Mouse (Mus musculus) urinary bladder, adult 18-20 months (tissue): ENCODE results near the gene Agpat4.

Experiments used
- DNase-seq, 2 experiments: peaks; one replicate each; pipeline ENCODE4 v3.0.0; 2022; ENCODE audit warnings: low spot score in 2 of 2, mixed read lengths in 2 of 2

Gene Agpat4

DNA sequence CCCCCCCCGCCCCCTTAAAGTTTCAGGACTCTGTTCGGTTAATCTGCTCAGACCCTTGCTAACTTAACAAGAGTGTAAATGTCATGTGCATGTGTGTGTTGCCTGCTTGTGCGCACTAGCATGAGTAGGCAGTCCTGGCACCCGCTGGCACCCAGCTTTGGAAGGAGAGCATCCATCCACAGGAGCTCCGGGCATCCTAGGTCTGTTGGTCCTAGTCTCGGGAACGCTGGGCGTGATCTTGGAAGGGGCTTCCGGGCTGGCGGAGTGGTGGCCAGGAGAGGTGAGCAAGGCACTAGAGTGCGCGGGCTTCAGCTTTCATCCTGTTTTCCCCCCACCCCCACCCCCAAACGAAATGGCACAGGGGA is at the start of gene Agpat4:
TSS of gene Agpat4 (plus strand) at position 144 of the 365 bp plus-strand sequence.
- peak in 1 of 2 experiments; percentile 14 for DNase-seq

GRCm38 (mm10) chr17:12076816-12077215 is 41.7 kb upstream of the Agpat4 start:
- DNase-seq: no peak

- peak; percentile 35 to 45 for DNase-seq
Measured at GRCm38 (mm10) chr17:12080656-12081495, 37.6 kb upstream of the Agpat4 start.

GRCm38 (mm10) chr17:12082201-12082600 is 36.3 kb upstream of the Agpat4 start:
- DNase-seq: no peak

DNA sequence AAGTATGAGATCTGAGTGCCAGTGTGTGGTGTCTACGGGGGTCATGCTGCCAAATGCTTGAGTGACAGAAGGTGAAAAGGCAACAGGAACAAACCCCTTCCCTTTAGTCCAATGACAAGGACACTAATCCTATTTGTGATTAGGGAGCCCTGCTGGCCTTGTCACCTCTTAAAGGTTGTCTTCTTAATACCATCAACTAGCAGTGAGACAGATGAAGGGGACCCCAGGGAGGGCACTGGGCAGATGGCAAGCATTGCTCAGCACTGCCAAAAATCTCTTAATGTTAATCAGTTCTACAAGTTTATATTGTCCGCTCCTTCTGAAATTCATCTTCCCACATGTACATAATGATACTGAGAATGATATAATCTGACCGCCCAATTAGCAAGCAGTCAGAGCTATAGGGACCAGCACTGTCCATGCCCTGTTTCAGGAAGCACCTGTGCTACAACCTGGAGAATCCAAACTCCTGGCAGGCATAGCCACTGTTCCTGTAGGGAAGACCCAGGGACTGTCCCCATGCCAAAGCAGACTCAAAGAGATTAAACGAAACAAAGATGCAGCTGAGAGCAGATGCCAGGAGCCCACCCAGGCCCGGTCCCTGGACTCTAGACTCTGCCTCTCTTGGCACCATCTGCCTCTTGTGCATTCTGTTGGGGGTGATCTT is 28.1 kb upstream of the Agpat4 start:
- no peak for DNase-seq

- DNase-seq: no peak
Measured at GRCm38 (mm10) chr17:12092901-12093564, 25.5 kb upstream of the Agpat4 start.

DNA sequence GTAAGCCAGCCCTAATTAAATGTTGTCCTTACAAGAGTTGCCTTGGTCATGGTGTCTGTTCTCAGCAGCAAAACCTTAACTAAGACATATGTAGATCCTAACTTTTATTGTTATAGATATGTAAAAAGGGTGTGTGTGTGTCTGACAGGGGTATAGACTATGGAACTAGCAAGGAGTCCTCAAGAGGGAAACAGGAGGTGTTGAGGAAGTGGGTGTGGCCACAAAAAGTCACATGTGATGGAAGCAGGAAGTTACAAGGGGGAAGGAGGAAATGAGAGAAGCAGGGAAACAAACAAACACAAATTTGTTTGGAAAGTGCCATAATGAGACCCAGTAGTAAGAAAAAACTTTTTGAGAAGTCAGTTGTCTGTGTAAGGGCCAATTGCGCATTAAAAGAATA is 24.5 kb upstream of the Agpat4 start:
- no peak for DNase-seq

DNA sequence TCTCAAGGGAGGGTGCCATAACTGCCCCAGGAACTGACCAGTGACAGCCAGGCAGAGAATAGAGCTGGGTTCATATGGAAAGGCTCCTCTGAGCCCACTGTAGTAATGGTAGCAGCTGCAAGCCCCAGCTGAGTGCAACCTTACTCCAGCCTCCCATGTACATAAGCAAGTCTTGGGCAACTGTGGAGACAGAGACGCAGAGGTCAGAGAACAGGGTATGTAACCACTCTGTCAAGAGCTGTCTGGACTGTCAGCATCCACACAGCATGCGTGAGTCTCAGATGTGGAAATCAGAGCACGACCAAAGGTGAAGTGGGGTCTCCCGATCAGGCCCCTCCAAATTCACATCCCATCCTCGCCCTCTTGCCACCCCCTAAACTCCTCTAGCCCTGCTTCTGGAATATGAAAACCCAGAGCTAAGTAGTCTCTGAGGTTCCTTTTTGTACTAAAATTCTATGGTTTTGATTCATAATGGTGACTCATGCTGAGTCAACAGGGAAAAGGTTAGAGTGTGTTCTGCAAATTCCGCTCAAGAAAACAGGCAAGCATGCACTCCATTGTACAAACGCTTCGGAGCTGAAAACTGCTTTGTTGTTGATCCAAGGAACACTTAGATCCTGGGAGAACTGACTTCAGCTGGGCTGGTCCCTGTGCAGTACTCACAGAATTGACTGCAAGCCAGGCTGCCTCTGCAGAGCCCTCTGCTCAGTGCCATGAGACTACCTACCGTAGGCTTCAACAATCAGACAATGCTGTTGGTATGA is 23.5 kb upstream of the Agpat4 start:
- peak; percentile 15 to 27 for DNase-seq

DNA sequence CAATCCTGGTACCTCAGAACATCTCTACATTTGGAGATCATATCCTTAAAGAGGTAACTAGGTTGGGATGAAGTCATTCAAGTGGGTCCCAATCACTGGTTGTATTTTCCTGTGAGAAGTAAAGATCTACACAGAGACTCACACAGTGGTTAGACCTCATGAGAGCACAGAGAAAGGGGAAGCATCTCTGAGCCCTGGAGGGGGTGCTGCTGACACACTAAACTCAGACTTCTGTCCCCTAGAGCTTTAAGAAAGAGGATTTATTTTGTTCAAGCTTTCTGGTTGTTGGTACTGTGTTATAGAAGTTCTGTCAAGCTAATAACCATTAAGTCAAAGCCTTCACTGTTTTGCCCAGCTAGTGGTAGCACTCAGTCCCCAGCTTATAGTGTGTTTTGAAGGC is 19.1 kb upstream of the Agpat4 start:
- no peak for DNase-seq

DNA sequence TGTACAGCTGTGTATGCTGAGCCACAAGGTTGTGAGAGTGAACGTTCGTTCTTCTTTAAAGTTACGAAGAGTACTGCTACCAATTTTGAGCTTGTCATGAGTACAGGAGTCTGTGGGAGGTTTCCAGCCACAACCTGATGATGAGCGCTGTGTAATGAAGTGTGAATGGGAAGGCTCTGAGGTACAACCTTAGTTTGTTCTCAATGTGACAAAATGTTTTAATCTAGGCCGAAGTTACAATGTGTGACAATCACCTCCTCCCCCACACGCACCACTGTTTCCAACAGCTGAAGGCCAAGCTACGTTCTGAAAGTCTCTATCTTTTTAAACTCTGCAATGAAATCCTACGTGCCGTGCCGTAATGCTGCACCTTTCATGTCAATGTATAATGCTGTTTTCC is 16.2 kb upstream of the Agpat4 start:
- DNase-seq: no peak

GRCm38 (mm10) chr17:12103781-12104180 is 14.7 kb upstream of the Agpat4 start:
- DNase-seq: no peak

DNA sequence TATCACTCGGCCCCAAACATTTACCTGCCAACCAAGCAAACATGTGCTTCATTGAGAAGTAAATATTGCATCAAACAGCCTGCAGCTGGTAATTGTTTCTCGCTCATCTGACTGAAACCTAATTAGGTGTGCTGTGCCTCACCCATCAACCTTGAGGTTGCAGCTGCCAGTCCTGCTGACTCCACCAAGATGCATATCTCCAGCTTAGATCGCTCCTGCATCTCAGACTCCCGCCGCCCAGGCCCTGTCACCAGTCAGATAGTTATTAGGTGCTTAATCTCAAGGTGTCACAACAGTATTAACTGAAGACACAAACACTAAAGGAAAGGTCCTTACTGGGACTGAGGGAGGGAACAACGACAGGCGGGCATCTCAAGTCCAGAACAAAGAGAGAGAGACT is 14.3 kb upstream of the Agpat4 start:
- no peak for DNase-seq

DNA sequence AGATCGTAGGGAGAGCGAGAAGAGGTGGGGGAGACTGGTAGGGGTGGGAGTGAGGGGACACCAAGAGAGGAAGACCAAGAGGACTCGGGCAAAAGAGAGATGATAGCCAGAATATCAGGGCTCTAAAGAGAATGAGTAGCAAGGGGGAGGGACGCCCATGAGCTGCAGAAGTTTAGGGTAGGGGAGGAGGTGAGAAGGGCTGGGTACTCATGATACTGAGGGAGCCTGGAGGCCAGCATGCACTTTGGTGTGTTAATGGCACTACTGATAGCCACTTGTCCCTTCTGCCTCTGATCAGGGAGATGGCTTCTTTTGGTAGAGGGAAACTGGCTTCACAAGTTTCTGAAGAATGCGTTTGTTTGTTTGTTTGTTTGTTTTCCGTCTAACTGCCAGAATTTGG is 13.8 kb upstream of the Agpat4 start:
- DNase-seq: no peak

GRCm38 (mm10) chr17:12106255-12106654 is 12.2 kb upstream of the Agpat4 start:
- DNase-seq: no peak

GRCm38 (mm10) chr17:12113626-12114025 is 4.9 kb upstream of the Agpat4 start:
- DNase-seq: no peak

- no peak for DNase-seq
Measured at GRCm38 (mm10) chr17:12115086-12115485, 3.4 kb upstream of the Agpat4 start.

GRCm38 (mm10) chr17:12118131-12118530 is 373 bp upstream of the Agpat4 start:
- DNase-seq: no peak

DNA sequence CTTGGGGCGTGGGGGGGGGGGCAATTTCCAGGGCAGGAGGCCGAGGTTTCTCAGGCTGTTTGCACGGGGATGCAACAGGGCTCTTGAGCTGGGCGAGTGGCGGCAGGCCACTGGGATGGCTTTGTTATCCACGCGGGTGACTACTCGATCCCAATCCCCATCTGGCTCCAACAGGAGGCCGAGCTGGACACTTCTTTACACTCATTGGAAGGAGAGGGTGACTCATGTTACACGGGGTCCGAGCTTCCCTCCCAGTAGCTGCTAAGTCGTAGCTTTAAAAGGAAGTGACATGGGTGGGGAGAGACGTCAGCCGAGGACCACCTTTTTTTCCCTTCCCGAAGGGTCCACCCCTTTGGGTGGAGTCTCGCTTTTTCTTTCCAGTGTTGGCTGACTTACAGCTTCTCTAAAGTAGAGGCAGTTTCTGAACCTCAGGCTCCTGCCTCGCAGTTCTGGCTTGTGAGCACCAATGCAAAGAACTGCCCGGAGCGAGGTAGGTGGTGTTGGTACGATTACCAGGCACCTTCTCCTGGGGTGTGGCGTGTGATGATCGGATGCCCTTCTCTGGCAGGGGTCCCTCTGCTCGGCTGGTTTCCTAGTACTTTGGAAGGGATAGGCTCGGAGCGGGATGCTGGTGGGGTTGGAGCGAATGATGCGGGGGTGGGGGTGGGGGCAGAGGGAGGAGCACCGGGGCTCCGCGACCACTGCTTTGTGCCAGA is 580 bp downstream of the Agpat4 start:
- DNase-seq: peak; percentile 50 to 75

DNA sequence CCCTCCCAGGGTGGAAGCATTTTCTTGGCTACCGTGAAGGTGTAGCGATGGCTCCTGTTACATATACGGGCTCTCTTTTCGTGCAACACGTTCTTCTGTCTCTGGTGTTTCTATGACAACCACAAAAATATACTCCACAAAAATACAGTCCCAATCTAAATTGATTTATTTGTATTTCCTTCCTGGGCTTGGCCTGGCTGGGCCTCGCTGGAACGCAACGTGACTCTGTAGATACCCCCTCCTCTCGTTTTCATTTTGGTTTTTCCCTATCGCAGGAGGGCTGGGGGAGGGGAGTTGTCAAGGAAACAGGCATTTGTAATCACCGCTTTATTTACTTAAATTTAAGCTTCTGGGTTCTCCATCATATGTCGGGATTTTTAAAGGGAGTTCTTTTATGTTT is 1.2 kb downstream of the Agpat4 start:
- no peak for DNase-seq

DNA sequence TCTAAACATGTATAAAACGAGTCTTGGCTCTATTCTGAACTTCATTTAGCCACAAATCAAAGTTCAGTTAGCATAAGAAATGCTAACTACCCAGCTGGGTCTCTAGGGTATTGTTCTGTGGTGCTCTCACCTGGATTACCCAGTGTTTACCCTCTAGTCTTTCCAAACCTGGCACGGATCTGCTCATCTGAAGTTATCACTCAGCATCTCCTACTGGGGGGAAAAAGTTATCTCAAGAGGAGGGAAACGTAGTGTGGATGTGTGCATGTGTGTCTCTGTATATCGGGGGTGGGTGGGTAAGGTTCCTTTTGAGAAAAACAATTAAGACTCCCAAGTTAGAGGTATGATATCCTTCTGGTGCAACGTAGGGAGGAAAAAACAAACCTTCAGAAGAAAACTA is 1.8 kb downstream of the Agpat4 start:
- no peak for DNase-seq

- no peak for DNase-seq
Measured at GRCm38 (mm10) chr17:12121226-12121794, 2.8 kb downstream of the Agpat4 start.
